Mouse (Mus musculus) ES-CJ7 (cell line): ENCODE results near the gene Rabgap1l.
A peak's percentile ranks its signal among the peaks of the same experiment; 100 is the strongest.

Experiments
- DNase-seq: peaks from one replicate; pipeline ENCODE4 v3.0.0; 2011; ENCODE audit warnings: low read depth, low spot score

Gene Rabgap1l

DNA sequence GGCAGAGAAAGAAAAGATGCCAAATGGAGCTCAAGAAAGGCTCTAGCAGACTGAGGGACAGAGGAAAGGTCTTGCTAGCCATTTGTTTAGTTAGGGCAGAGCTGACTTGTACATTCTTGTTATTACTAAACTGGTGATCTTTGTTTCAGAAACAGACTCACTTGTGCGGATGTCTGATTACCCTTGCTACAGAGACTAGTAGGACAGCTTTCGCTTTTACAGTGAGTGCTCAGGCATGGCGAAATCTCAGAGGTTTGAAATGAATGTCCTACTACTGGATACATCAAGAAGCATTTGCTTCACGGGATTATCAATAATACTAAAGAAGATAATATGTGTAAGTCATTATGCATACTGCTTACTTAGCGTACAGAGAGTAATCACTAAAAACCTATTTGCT lies 548.3 kb downstream of the Rabgap1l start:
- DNase-seq = no peak

GRCm38 (mm10) chr1:160240091-160240490 lies 552.9 kb downstream of the Rabgap1l start:
- DNase-seq = no peak

DNA sequence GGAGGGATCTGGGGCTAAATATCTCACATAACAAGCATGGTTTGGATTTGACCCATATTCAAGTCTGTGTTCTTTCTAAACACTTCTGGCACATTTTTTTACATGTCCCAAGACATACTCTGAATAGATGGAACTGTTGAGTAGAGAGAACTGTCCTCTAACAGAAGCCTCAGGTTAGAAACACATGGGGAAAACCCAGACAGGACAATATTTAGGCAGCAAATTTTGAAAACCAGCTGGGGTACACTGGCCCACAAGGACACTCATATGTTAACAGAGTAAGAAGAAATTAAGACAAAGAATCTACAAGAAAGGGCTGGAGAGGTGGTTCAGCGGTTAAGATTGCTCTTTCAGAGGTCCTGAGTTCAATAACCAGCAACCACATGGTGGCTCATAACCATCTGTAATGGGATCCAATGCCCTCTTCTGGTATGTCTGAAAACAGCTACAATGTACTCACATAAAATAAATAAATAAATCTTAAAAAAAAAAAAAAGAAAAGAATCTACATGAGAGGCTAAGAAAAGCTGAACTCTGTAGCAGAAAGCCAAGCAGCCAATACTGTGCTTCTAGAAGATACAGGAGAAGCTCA lies 554.1 kb downstream of the Rabgap1l start:
- DNase-seq = no peak

DNA sequence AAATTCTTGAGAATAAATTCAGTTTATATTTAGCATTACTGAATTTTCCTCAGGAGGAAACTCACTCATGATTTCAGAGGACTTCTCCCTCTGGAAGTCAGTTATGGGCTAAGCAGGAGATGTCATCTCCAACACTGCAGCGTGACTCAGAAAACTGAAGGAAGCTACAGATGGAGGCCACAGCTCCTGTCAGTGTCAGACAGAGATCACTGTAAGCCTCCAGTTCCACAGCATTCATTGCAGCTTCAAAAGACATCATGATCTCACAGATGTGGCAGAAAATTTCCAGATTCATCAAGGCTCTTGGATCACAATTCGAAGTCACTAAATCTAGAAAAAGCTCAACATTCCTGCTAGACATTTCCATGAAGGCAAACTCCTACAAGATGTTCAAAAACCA lies 555.0 kb downstream of the Rabgap1l start:
- DNase-seq = no peak

GRCm38 (mm10) chr1:160233921-160234320 lies 559.1 kb downstream of the Rabgap1l start:
- DNase-seq = no peak

DNA sequence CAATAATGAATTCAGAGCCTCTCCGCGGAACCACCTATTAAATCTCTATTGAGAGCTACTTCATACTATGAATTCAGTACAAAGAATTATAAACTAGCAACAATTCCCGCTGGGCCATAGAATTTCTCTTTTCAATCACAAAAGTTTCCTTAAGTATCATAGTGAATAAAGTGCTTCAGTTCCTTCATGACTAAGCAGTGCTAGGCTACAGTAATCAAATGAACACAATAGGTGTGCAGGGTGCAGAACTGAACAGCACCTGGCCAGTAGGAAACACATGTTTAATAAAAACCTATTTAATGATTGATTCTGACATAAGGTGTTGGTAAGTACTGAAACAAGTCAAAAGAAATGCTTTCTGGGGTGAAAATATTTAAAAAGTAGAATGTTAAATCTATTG lies 560.9 kb downstream of the Rabgap1l start:
- DNase-seq = no peak

DNA sequence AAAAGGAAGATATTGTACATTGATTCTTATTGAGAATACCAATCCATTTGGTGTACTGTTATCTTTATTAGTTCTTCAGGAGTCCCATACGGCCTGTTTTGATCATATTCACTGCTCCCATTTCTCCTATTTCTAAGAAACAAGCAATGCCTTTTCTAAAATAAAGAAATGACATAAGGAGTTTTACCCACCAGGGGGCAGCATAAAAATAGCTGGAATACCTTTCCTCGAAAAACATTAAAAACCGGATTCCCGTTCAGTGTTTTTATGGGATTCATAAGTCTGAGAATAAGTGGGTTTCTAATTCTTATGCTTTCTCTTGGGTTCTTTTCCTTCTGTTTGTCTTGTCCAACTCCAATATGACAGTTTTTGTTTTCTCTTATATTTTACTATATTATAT lies 562.0 kb downstream of the Rabgap1l start:
- peak; percentile 32 for DNase-seq

DNA sequence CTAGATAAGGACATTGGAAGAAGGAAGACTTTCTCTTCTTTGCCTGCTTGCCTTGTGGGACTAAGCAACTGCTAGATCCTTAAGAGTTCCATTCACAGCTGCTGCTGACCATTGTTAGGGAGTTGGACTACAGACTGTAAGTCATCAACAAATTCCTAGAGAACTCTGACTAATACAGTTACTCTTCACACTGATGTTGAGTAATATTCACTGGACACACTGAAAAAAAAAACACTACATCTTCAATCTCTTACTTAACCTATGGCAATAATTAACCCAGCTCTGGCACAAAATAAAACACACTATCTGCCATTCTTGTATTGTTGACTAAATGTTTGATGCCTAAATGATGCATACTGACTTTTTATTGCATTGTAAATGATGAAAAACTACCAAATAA lies 565.2 kb downstream of the Rabgap1l start:
- no peak for DNase-seq

- no peak for DNase-seq
Measured at GRCm38 (mm10) chr1:160227196-160227595, 565.8 kb downstream of the Rabgap1l start.

GRCm38 (mm10) chr1:160224093-160224492 lies 568.9 kb downstream of the Rabgap1l start:
- no peak for DNase-seq

GRCm38 (mm10) chr1:160217898-160218297 lies 575.1 kb downstream of the Rabgap1l start:
- DNase-seq = peak; percentile 87

- DNase-seq = peak; percentile 32
Measured at GRCm38 (mm10) chr1:160214171-160214570, 578.8 kb downstream of the Rabgap1l start.

DNA sequence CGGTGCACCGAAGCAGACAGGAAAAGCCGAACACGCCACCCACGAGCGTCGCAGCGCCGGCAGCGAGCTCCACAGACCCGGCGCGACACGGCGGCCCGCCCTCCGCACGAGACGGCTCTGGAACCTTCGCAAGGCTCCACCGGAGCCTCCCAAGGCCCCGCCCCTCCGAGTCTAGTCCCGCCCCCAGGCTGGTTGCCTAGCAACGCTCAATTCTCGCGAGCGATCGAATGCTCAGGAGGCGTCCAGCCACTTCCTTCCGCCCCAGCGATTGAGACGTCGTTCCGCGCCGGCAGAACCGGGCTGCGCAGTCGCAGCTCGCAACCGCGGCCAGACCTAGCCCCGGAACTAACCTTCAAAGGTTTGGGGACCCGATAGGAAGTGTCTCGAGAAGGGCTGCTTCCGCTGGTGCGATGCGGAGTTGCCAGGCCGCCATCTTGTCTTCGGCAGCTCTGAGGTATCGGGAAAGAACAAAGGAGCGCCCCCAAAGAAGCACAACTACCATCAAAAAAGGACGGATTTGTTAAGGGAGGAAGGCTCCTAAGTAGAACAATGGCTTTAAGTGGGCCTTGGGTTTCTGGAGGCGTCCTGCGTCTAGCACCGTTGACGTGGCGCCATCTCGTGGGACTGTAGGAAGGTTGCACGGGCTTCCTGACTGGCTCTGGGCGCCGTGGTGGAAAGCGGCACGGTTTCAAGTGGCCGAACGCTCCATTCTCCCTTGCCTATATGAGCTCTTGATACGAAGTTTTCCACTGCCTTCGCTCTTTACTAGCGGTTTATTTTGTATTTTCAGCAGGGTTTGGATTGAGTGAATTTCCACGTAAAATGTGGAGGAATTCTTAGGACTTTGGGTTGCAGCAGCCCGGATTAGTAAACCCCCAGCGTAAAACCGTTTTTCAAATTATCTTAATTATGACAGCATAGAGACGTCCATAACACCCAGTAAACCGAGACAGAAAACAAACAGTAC lies 580.0 kb downstream of the Rabgap1l start, which contains the start of gene Cacybp:
TSS of gene Cacybp (minus strand) at position 173 of the 967 bp plus-strand sequence.
- peak; percentile 100 for DNase-seq

DNA sequence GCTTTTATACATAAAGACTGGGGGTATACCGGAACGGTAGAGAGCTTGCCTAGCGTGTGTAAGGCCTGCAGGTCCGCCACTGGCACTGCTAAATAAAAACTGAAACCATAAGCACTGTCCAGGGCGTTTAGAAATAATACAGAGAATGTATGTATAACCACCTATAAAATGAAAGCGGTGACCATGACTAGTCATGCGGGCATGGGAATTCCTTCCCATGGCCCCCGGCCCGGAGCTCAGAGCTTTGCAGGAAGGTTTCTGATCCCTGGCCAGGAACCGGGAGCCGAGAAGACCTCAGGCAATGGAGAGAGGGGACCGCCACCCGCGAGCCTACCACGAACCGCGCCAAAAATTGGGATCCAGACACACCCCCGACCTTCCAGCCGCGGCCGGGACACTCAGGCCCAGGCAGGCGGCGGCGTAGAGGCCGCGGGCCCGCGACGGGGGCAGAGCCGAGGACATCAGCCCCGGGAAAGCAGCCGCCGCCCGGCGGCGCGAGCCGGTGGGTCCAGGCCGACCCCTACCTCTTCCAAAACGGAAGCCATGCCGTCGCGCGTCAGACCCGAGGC lies 580.8 kb downstream of the Rabgap1l start:
- no peak for DNase-seq

- DNase-seq = no peak
Measured at GRCm38 (mm10) chr1:160211597-160212122, 581.4 kb downstream of the Rabgap1l start.

DNA sequence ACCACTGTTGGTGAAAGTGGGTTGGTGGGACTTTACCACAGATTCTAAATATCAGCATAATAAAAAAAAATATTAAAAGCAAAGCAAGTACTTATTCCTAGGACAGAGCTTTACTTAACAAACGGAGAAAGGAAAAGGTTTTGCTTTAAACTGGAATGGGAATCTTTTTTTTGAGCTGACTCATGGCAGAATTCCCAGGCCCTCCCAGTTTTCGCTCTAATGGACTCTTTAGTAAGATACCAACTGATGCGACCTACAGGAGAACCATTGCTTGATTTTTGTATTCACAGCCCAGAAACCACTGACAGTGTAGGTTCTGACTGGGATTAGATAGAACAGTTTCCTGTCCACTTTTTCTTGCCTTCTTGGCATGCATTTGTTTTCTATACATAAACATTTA lies 582.4 kb downstream of the Rabgap1l start:
- no peak for DNase-seq

- DNase-seq = peak; percentile 97
Measured at GRCm38 (mm10) chr1:160209844-160210243, 583.2 kb downstream of the Rabgap1l start.

DNA sequence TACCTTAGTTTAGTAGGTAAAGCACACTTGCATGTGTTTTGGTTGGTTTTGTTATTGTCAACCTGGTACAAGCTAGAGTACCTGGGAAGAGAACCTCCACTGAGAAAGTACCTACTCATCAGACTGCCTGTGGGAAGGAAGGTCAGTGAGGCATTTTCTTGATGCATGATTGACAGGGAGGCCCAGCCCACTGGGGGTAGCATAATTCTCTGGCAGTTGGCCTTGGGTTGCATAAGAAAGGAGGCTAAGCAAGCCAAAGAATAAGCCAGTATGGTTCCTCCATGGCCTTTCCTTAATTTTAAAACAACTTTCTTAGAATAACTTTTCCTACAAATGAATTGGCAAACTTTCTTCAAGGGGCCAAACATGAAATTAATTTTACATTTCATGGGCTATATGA lies 587.5 kb downstream of the Rabgap1l start:
- no peak for DNase-seq

GRCm38 (mm10) chr1:160195337-160195663 lies 597.7 kb downstream of the Rabgap1l start:
- DNase-seq = no peak

GRCm38 (mm10) chr1:160194529-160195336 lies 598.3 kb downstream of the Rabgap1l start, which contains the start of gene Mrps14:
TSS of gene Mrps14 (plus strand) at chr1:160195215.
- peak; percentile 100 for DNase-seq

GRCm38 (mm10) chr1:160184506-160184905 lies 608.5 kb downstream of the Rabgap1l start:
- no peak for DNase-seq
